Mouse (Mus musculus) ES-E14 (cell line): ENCODE measurements around the gene Ntn1.

Source experiments
- CHD2 ChIP-seq: IDR thresholded peaks from 2 replicates; pipeline ENCODE4 v1.6.1; 2014; ENCODE audit warnings: mild to moderate bottlenecking, low read depth, low read length, inconsistent platforms
- HCFC1 ChIP-seq: IDR thresholded peaks from 2 replicates; pipeline ENCODE4 v1.6.1; 2012; ENCODE audit warnings: low read length, inconsistent platforms, borderline replicate concordance; ENCODE audit not compliant: insufficient read depth
- ZNF384 ChIP-seq: IDR thresholded peaks from 2 replicates; pipeline ENCODE4 v1.6.1; 2012; ENCODE audit warnings: low read depth, low read length, inconsistent platforms

- TF ChIP-seq HCFC1 (no peak), ZNF384 (no peak), CHD2 (no peak)
Measured at GRCm38 (mm10) chr11:68274331-68274811, 126.3 kb downstream of the Ntn1 start.
